Mouse (Mus musculus): Measurements from ENCODE around the gene Kalrn. TPM values are rescaled to one million over a fixed set of nuclear protein-coding genes. Genes with fewer than 3 reads are reported as not detected.

Kalrn gene
- polyA plus RNA-seq, 1 experiment from 2014 or later: 25.5 TPM

DNA sequence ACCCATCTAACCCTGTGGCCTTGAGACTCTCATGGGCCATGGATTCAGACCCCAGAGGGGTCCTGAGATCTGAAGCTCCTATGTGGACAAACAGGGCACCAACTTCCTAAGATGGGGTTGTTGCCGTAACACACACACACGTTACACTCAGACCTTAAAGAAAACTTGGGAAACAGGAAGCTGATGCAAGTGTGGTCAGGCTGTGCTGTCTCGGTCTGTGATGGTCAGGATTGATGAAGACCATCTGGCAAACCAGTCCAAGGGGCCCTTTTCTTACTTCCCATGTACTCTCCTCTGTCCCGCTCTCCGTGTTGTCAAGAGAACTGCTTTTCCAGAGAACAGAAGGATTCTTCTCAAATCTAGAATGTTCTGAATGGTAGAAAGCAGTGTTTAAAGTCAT, 651.8 kb downstream of the Kalrn start:
- H3K4me1 ChIP-seq: peaks cover 8% of the 10 kb centered on the region; the same call in 1 of the 2 replicates

More for the DNA sequence above, 651.8 kb downstream of the Kalrn start:
- Histone ChIP-seq H3K9me3 (no peaks in the 10 kb centered on the region), H3K4me2 (replicated peaks) (no peak overlapping the region), H3K9ac (no peak overlapping the region), H3K27ac (no peak overlapping the region), H3K27me3 (replicated peaks) (no peaks in the 10 kb centered on the region), H3K36me3 (no peaks in the 10 kb centered on the region), H3K4me3 (no peak overlapping the region)
- ATAC-seq (ENCODE audit: low FRiP score, low read depth): no peak
- WGBS: 80% methylated on average over 5 of the region's 5 CpGs

Other genes starting within 250 kb of the Kalrn start
- gene Ropn1, start 76.4 kb upstream of the Kalrn start, polyA plus RNA-seq (2016; fragmentation: Nextera tagmentation; extraction: Ambion mirVana): not detected in 2 replicates
- gene Ccdc14, start 117.1 kb upstream of the Kalrn start, polyA plus RNA-seq (2016; fragmentation: Nextera tagmentation; extraction: Ambion mirVana): 6.9 and 7.7 TPM in 2 replicates
- gene Mylk, start 171.7 kb upstream of the Kalrn start, polyA plus RNA-seq (2016; fragmentation: Nextera tagmentation; extraction: Ambion mirVana): 5.1 and 6.3 TPM in 2 replicates

All from neural tube, embryonic 12.5 days (tissue).